Mouse (Mus musculus) liver, adult 2 months (tissue): ENCODE data around the gene Ctxn1.

Source experiments
- CTCF ChIP-seq: fragments of 200-500 bp; IDR thresholded peaks from 2 replicates; pipeline ENCODE4 v1.5.1; 2011; ENCODE audit warnings: low read depth, low read length, control low read depth
- POLR2A ChIP-seq: fragments of 200-500 bp; IDR thresholded peaks from 2 replicates; pipeline ENCODE4 v1.6.1; 2011; ENCODE audit warnings: low read length, control low read depth; ENCODE audit not compliant: insufficient read depth; ENCODE audit errors: extremely low read depth

DNA sequence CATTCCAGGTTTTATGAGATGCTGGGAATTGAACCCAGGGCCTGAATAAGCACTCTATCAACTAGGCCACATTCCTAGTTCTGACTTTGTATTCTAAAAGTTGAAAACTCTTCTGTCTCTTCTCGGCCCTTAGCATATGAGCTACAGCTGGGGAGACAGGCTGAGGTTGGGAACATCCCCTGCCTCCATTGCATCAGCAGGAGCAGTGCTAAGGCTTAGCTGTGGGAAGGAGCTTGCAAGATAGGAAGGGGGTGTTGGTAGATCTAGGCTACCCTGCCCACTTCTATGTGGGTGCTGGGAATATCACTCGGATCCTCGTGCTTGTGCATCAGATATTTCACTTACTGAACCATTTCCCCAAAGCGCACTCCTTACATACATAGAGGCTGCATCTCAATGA is 31.2 kb downstream of the Ctxn1 start:
- TF ChIP-seq CTCF (no peak), POLR2A (no peak)
